Mouse (Mus musculus) forebrain, embryonic 14.5 days (tissue): ENCODE measurements around the gene Msi2. TPM values are rescaled to one million over a fixed set of nuclear protein-coding genes. Genes with fewer than 3 reads are reported as not detected.

Experiments
- ATAC-seq: fragments of 200-750 bp; cut with Nextera tagmentation; 2 replicates; pipeline ENCODE4 v1.8.0; 2017; ENCODE audit warnings: mild to moderate bottlenecking, moderate library complexity
- DNase-seq: peaks from one replicate; pipeline ENCODE4 v3.0.0-alpha.2; 2015; ENCODE audit warnings: low spot score
- H3K27ac ChIP-seq: fragments of 300-500 bp; sonication (generic); 2 replicates; pipeline ENCODE4 v1.5.1; 2014; ENCODE audit warnings: low read depth, mild to moderate bottlenecking, control low read depth, low read length, moderate library complexity
- H3K27me3 ChIP-seq: fragments of 300-500 bp; sonication (generic); replicated peaks from 2 replicates; pipeline ENCODE4 v1.6.1; 2014; ENCODE audit warnings: low read length, control low read depth, mixed read lengths; ENCODE audit not compliant: control insufficient read depth, insufficient read depth
- H3K36me3 ChIP-seq: fragments of 300-500 bp; sonication (generic); 2 replicates; pipeline ENCODE4 v1.6.1; 2014; ENCODE audit warnings: low read length, control low read depth; ENCODE audit not compliant: control insufficient read depth, insufficient read depth
- H3K4me1 ChIP-seq: fragments of 300-500 bp; sonication (generic); 2 replicates; pipeline ENCODE4 v1.6.1; 2014; ENCODE audit warnings: antibody characterized with exemption, low read length, control low read depth; ENCODE audit not compliant: control insufficient read depth, insufficient read depth
- H3K4me2 ChIP-seq: fragments of 300-500 bp; sonication (generic); 2 replicates; pipeline ENCODE4 v1.6.1; 2014; ENCODE audit warnings: mild to moderate bottlenecking, control low read depth, low read length
- H3K4me3 ChIP-seq: fragments of 300-500 bp; sonication (generic); 2 replicates; pipeline ENCODE4 v1.5.1; 2014; ENCODE audit warnings: low read depth, low read length, control low read depth
- H3K9ac ChIP-seq: fragments of 300-500 bp; sonication (generic); 2 replicates; pipeline ENCODE4 v1.6.1; 2014; ENCODE audit warnings: mild to moderate bottlenecking, low read length, control low read depth, moderate library complexity
- H3K9me3 ChIP-seq: fragments of 300-500 bp; sonication (generic); replicated peaks from 2 replicates; pipeline ENCODE4 v1.6.1; 2016; ENCODE audit warnings: low read length, control low read depth, mixed read lengths; ENCODE audit not compliant: control insufficient read depth
- WGBS: fragments of 180-500 bp; shearing (Covaris S2); extraction: QIAGEN DNeasy Blood & Tissue Kit; methylation state at CpG from one replicate; pipeline ENCODE4 v1.1.7; 2014; 5-methylcytosine and 5-hydroxymethylcytosine counted together
- polyA plus RNA-seq: library from polyadenylated mRNA; unstranded; fragments of >200 nt; fragmentation: Nextera tagmentation; extraction: Ambion mirVana; gene quantifications from 2 replicates; pipeline ENCODE4 v1.2.1, GENCODE M21; 2014

The Msi2 gene
- polyA plus RNA-seq, 1 experiment from 2014 or later: 19.9 TPM

- ATAC-seq (peak; percentile 88), DNase-seq (peak; percentile 92)
- H3K9me3 ChIP-seq: no peaks in the 10 kb centered on the region
- 3% methylated on average over 6 of the region's 6 CpGs for WGBS
- peak overlapping the region; percentile 27; the same call in 1 of the 2 replicates for H3K4me2 ChIP-seq
- no peak overlapping the region for H3K9ac ChIP-seq
- H3K36me3 ChIP-seq: peaks cover 66% of the 10 kb centered on the region
- peaks cover 27% of the 10 kb centered on the region for H3K4me1 ChIP-seq
- H3K27me3 ChIP-seq: no peaks in the 10 kb centered on the region
- peak overlapping the region; percentile 66 for H3K27ac ChIP-seq
- H3K4me3 ChIP-seq: no peak overlapping the region
These were observed 16.2 kb downstream of the Msi2 start for GRCm38 (mm10) chr11:88701976-88702659.

GRCm38 (mm10) chr11:88701020-88701419 lies 17.3 kb downstream of the Msi2 start:
- Histone ChIP-seq H3K27ac (no peak overlapping the region), H3K27me3 (no peaks in the 10 kb centered on the region), H3K4me2 (no peak overlapping the region), H3K4me1 (peaks cover 27% of the 10 kb centered on the region), H3K9me3 (no peaks in the 10 kb centered on the region), H3K36me3 (peaks cover 55% of the 10 kb centered on the region), H3K9ac (no peak overlapping the region; the same call in 1 of the 2 replicates), H3K4me3 (no peak overlapping the region)
- 87% methylated on average over 6 of the region's 6 CpGs for WGBS
- DNase-seq (no peak), ATAC-seq (no peak)

GRCm38 (mm10) chr11:88700202-88700711 lies 18.1 kb downstream of the Msi2 start:
- DNase-seq: peak; percentile 59
- no peak overlapping the region for H3K27ac ChIP-seq
- no peaks in the 10 kb centered on the region for H3K27me3 ChIP-seq
- no peak overlapping the region for H3K4me3 ChIP-seq
- ATAC-seq: no peak
- no peaks in the 10 kb centered on the region for H3K9me3 ChIP-seq
- H3K4me1 ChIP-seq: peaks cover 27% of the 10 kb centered on the region
- WGBS: 73% methylated on average over 15 of the region's 15 CpGs
- no peak overlapping the region for H3K9ac ChIP-seq
- peaks cover 47% of the 10 kb centered on the region for H3K36me3 ChIP-seq
- no peak overlapping the region for H3K4me2 ChIP-seq

- no peak; the same call in 1 of the 2 replicates for ATAC-seq
- H3K4me1 ChIP-seq: peaks cover 37% of the 10 kb centered on the region
- no peak overlapping the region for H3K4me3 ChIP-seq
- peaks cover 12% of the 10 kb centered on the region for H3K36me3 ChIP-seq
- 22% methylated on average over 20 of the region's 20 CpGs for WGBS
- H3K9me3 ChIP-seq: no peaks in the 10 kb centered on the region
- H3K27ac ChIP-seq: 0 out of 2 replicates have a peak overlapping the region, but pooled peaks have one; percentile 3
- no peak for DNase-seq
- H3K4me2 ChIP-seq: no peak overlapping the region
- H3K27me3 ChIP-seq: no peaks in the 10 kb centered on the region
- H3K9ac ChIP-seq: no peak overlapping the region
These were observed 24.1 kb downstream of the Msi2 start for GRCm38 (mm10) chr11:88693905-88694893.

- 23% methylated on average over 13 of the region's 13 CpGs for WGBS
- Histone ChIP-seq H3K9me3 (no peaks in the 10 kb centered on the region), H3K36me3 (peaks cover 14% of the 10 kb centered on the region), H3K4me2 (no peak overlapping the region), H3K9ac (no peak overlapping the region), H3K4me1 (peaks cover 38% of the 10 kb centered on the region), H3K27ac (peak overlapping the region; percentile 3; the same call in 1 of the 2 replicates), H3K27me3 (no peaks in the 10 kb centered on the region), H3K4me3 (no peak overlapping the region)
- no peak for ATAC-seq
- DNase-seq: peak; percentile 48
These were observed 25.1 kb downstream of the Msi2 start for GRCm38 (mm10) chr11:88693002-88693769.

GRCm38 (mm10) chr11:88692374-88692773 lies 25.9 kb downstream of the Msi2 start:
- Histone ChIP-seq H3K27ac (0 out of 2 replicates have a peak overlapping the region, but pooled peaks have one; percentile 9), H3K27me3 (no peaks in the 10 kb centered on the region), H3K9ac (no peak overlapping the region), H3K4me1 (peaks cover 38% of the 10 kb centered on the region), H3K4me3 (no peak overlapping the region), H3K9me3 (no peaks in the 10 kb centered on the region), H3K36me3 (peaks cover 19% of the 10 kb centered on the region), H3K4me2 (no peak overlapping the region)
- ATAC-seq (peak; percentile 33; the same call in 1 of the 2 replicates), DNase-seq (peak; percentile 41)
- WGBS: 17% methylated on average over 9 of the region's 10 CpGs

GRCm38 (mm10) chr11:88690556-88691287 lies 27.6 kb downstream of the Msi2 start:
- peaks cover 34% of the 10 kb centered on the region for H3K36me3 ChIP-seq
- no peak for DNase-seq
- ATAC-seq: no peak
- H3K4me1 ChIP-seq: peaks cover 38% of the 10 kb centered on the region
- no peaks in the 10 kb centered on the region for H3K9me3 ChIP-seq
- no peak overlapping the region for H3K4me3 ChIP-seq
- H3K4me2 ChIP-seq: no peak overlapping the region
- H3K9ac ChIP-seq: no peak overlapping the region
- H3K27ac ChIP-seq: 0 out of 2 replicates have a peak overlapping the region, but pooled peaks have one; percentile 16
- WGBS: 13% methylated on average over 12 of the region's 12 CpGs
- no peaks in the 10 kb centered on the region for H3K27me3 ChIP-seq
